Mouse (Mus musculus) limb, embryonic 14.5 days (tissue): ENCODE measurements around the gene Cox5a. TPM values are rescaled to one million over a fixed set of nuclear protein-coding genes. Genes with fewer than 3 reads are reported as not detected.

Source experiments
- ATAC-seq: fragments of 200-750 bp; cut with Nextera tagmentation; 2 replicates; pipeline ENCODE4 v1.8.0; 2017; ENCODE audit warnings: low read depth, moderate number of reproducible peaks, moderate TSS enrichment; ENCODE audit not compliant: low FRiP score
- DNase-seq: peaks from one replicate; pipeline ENCODE4 v3.0.0-alpha.2; 2015; ENCODE audit warnings: low spot score
- H3K27ac ChIP-seq: fragments of 300-500 bp; sonication (generic); replicated peaks from 2 replicates; pipeline ENCODE4 v1.5.1; 2014; ENCODE audit warnings: low read depth, mild to moderate bottlenecking, low read length, moderate library complexity, mixed read lengths
- H3K27me3 ChIP-seq: fragments of 300-500 bp; sonication (generic); 2 replicates; pipeline ENCODE4 v1.6.1; 2014; ENCODE audit warnings: low read length, mixed read lengths; ENCODE audit not compliant: control insufficient read depth, insufficient read depth
- H3K36me3 ChIP-seq: fragments of 300-500 bp; sonication (generic); 2 replicates; pipeline ENCODE4 v1.6.1; 2014; ENCODE audit warnings: mild to moderate bottlenecking, low read length, moderate library complexity, mixed read lengths; ENCODE audit not compliant: control insufficient read depth, insufficient read depth
- H3K4me1 ChIP-seq: fragments of 300-500 bp; sonication (generic); 2 replicates; pipeline ENCODE4 v1.6.1; 2014; ENCODE audit warnings: antibody characterized with exemption, low read length, mixed read lengths; ENCODE audit not compliant: control insufficient read depth, insufficient read depth
- H3K4me2 ChIP-seq: fragments of 300-500 bp; sonication (generic); replicated peaks from 2 replicates; pipeline ENCODE4 v1.6.1; 2014; ENCODE audit warnings: low read depth, mild to moderate bottlenecking, low read length, moderate library complexity; ENCODE audit not compliant: severe bottlenecking
- H3K4me3 ChIP-seq: fragments of 300-500 bp; sonication (generic); replicated peaks from 2 replicates; pipeline ENCODE4 v1.5.1; 2014; ENCODE audit warnings: low read length
- H3K9ac ChIP-seq: fragments of 300-500 bp; sonication (generic); 2 replicates; pipeline ENCODE4 v1.6.1; 2014; ENCODE audit warnings: mild to moderate bottlenecking, low read depth, low read length, moderate library complexity; ENCODE audit not compliant: severe bottlenecking
- H3K9me3 ChIP-seq: fragments of 300-500 bp; sonication (generic); 2 replicates; pipeline ENCODE4 v1.6.1; 2016; ENCODE audit warnings: low read length; ENCODE audit not compliant: control insufficient read depth
- POLR2A ChIP-seq: fragments of 200-500 bp; IDR thresholded peaks from 2 replicates; pipeline ENCODE4 v1.8.0; 2012; ENCODE audit warnings: inconsistent platforms, mild to moderate bottlenecking, moderate library complexity, borderline replicate concordance; ENCODE audit not compliant: insufficient read depth, insufficient read length; ENCODE audit errors: extremely low read depth
- WGBS: fragments of 180-500 bp; shearing (Covaris S2); extraction: QIAGEN DNeasy Blood & Tissue Kit; methylation state at CpG from one replicate; pipeline ENCODE4 v1.1.7; 2014; 5-methylcytosine and 5-hydroxymethylcytosine counted together
- polyA plus RNA-seq, 2 experiments: library from polyadenylated mRNA; depleted of rRNA in 1 of 2; stranded (reverse) in 1 of 2; unstranded in 1 of 2; fragments of >200 nt; fragmentation: Nextera tagmentation in 1 of 2; extraction: Ambion mirVana in 1 of 2; gene quantifications; 2 replicates each; pipeline versions ENCODE4 v1.2.1 to v1.2.3; 2012 to 2014

Cox5a gene
- polyA plus RNA-seq, 2 experiments: 168 to 466 TPM

DNA sequence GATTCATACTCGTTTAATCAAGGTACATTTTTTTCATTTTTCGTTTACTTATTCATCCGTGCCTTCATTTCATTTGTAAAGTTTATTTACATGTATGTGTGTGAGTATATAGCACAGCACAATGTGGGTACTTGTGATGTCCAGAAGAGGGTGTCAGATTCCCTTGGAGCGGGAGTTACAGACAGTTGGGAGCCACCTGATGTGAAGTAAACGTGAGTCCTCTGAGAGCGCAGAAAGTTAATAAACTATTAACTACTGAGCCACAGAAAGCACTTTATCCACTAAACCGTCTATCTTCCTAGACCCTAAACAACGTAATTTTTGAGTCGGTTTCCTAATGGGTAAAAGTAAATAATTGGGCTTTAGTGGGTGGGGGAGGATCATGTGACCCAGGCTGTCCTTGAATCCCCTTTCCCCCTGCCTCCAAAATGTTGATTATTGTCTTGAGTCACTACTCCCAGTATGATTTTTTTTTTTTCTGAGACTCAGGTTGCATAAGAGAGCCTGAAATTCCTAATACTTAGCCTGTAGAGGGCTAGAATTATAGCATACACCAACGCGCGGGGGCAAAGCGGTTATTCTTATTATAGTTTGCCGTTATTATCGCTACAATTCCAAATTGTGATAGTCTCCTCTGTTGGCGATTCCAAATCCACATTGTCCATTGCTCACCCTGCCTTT, 559 bp upstream of the Cox5a start:
- peaks cover 10% of the 10 kb centered on the region; the same call in 1 of the 2 replicates for H3K4me1 ChIP-seq
- ATAC-seq (peak; percentile 45; the same call in 1 of the 2 replicates), DNase-seq (no peak)
- TF ChIP-seq POLR2A: no peak
- H3K4me2 ChIP-seq: peak overlapping the region; percentile 92
- no peaks in the 10 kb centered on the region for H3K9me3 ChIP-seq
- H3K27me3 ChIP-seq: no peaks in the 10 kb centered on the region
- H3K4me3 ChIP-seq: peak overlapping the region; percentile 95
- no peak overlapping the region for H3K27ac ChIP-seq
- H3K9ac ChIP-seq: peak overlapping the region; percentile 92
- 25% methylated on average over 16 of the region's 16 CpGs for WGBS
- no peaks in the 10 kb centered on the region for H3K36me3 ChIP-seq

DNA sequence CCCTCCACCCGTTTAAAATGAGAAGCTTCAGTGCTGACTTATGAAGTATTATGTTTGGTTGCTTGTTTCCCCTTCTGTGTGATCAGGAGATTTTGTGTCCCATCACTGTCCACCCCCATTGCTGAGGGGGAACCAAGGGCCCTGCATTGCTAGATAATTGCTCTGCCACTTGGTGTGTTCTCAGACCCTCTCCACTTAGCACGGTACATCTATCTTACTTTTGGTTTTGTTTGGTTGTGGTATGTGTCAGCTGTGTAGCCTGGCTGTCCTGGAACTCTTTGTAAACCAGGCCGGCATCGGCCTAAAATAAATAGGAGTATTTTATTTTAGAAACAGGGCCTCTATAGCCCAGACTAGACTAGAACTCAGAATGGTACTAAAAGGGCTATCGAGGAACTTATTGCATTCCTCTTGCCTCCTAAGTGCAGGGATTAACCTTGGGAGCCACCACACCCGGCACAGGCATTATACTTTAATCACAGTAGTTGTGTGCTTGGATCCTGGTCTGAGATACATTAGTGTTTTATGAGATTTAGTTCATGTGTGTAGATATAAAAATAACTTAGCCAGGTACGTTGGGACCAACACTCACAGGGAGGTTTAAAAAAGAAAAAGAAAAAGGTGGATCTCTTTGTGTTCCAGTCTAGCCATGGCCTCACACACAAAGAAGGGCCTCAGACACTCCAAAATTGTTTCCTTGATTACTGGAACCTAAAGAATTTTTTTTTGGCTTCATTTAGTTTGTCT, 1.2 kb downstream of the Cox5a start:
- peak overlapping the region; percentile 92 for H3K9ac ChIP-seq
- 33% methylated on average over 7 of the region's 7 CpGs for WGBS
- no peaks in the 10 kb centered on the region for H3K9me3 ChIP-seq
- peaks cover 10% of the 10 kb centered on the region; the same call in 1 of the 2 replicates for H3K4me1 ChIP-seq
- peak overlapping the region; percentile 95 for H3K4me3 ChIP-seq
- DNase-seq (no peak), ATAC-seq (no peak)
- H3K4me2 ChIP-seq: peak overlapping the region; percentile 92
- no peak overlapping the region for H3K27ac ChIP-seq
- no peaks in the 10 kb centered on the region for H3K27me3 ChIP-seq
- TF ChIP-seq POLR2A: no peak
- no peaks in the 10 kb centered on the region for H3K36me3 ChIP-seq

DNA sequence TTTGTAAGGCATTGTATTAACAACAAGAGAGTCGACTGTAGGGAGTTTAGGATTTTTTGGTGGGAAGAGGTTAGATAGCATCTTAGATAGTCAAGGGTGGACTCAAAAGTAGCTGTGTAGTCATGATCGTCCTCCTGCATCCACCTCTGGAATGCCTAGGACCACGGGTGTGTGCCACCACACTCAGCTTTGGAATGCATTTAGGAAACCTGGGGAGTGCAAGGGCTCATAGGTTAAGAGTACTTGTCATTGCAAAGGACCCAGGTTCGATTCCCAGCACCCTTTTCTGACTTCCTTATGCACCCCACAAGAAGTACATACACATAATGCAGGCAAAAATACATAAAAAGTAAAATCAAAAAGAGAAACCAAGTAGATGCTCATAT, 1.8 kb downstream of the Cox5a start:
- peak overlapping the region; percentile 92; the same call in 1 of the 2 replicates for H3K4me2 ChIP-seq
- no peak overlapping the region for H3K4me3 ChIP-seq
- H3K9ac ChIP-seq: no peak overlapping the region
- WGBS: 78% methylated on average over 4 of the region's 4 CpGs
- DNase-seq (no peak), ATAC-seq (no peak)
- H3K27ac ChIP-seq: no peak overlapping the region
- H3K9me3 ChIP-seq: no peaks in the 10 kb centered on the region
- no peaks in the 10 kb centered on the region for H3K27me3 ChIP-seq
- peaks cover 10% of the 10 kb centered on the region; the same call in 1 of the 2 replicates for H3K4me1 ChIP-seq
- no peak for TF ChIP-seq POLR2A
- H3K36me3 ChIP-seq: no peaks in the 10 kb centered on the region

DNA sequence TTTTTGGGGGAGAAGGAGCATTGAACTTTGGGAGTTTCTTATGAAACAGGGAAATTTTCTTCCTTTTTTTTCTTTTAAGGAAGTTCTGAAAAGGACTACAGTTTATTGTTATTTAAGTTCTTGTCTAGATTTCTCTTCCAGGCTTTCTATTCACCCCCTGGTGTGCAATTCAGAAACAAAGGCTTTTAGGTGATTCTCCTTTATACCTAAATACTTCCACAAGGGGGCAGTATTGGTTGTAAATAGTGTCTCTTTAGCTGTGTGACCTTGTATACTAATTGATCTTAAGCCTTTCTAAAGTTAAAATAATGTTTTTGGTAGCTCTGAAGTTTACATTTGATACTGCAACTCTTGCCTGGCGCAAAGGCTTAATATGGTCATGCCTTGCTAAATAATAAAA, 2.7 kb downstream of the Cox5a start:
- DNase-seq (peak; percentile 86), ATAC-seq (no peak)
- H3K9ac ChIP-seq: no peak overlapping the region
- 92% methylated on average over 1 of the region's 1 CpGs for WGBS
- TF ChIP-seq POLR2A: no peak
- H3K27me3 ChIP-seq: no peaks in the 10 kb centered on the region
- H3K4me1 ChIP-seq: peaks cover 10% of the 10 kb centered on the region; the same call in 1 of the 2 replicates
- H3K36me3 ChIP-seq: 0 out of 2 replicates have a peak, but pooled peaks cover under 1% of the 10 kb centered on the region
- no peaks in the 10 kb centered on the region for H3K9me3 ChIP-seq
- H3K4me2 ChIP-seq: no peak overlapping the region
- no peak overlapping the region for H3K4me3 ChIP-seq
- no peak overlapping the region for H3K27ac ChIP-seq

DNA sequence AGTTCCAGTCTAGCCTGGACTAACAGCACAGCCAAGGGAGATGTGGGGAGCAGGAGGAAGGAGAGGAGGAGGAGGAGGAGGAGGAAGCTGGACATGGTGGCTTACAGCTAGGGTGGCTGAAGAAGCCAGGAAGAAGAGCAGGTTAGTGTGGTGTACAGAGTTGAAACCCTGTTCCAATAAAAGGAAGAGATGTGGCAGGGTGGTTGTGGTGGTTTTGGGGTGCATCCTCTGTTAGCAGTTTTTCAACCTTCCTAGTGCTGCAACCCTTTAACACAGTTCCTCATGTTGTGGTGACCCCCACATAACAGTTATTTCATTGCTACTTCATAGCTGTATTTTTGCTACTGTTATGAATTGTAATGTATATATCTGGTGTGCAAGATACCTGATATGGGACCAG, 3.4 kb downstream of the Cox5a start:
- Histone ChIP-seq H3K27me3 (no peaks in the 10 kb centered on the region), H3K4me3 (no peak overlapping the region), H3K4me1 (peaks cover 10% of the 10 kb centered on the region; the same call in 1 of the 2 replicates), H3K9me3 (no peaks in the 10 kb centered on the region), H3K36me3 (peaks cover 4% of the 10 kb centered on the region; the same call in 1 of the 2 replicates), H3K27ac (no peak overlapping the region), H3K9ac (no peak overlapping the region), H3K4me2 (no peak overlapping the region)
- no peak for TF ChIP-seq POLR2A
- ATAC-seq: no peak
- DNase-seq: no peak
